Mouse (Mus musculus): Measurements from ENCODE around the gene Chrna5.

GRCm38 (mm10) chr9:54963669-54964068 is 17.0 kb upstream of the Chrna5 start:
- TF ChIP-seq GATA1 (IDR thresholded peaks at IDR 0.05; ENCODE audit: low read length), result no peak
- TF ChIP-seq TAL1 (IDR thresholded peaks at IDR 0.05; ENCODE audit: low read length), result no peak

All from erythroblast, embryonic 14.5 days (primary cell).